Comparison of ENCODE assay signal across 22 mouse cellular contexts in genomic region chr12:85393526-85393925, GRCm38 (mm10). TPM values are rescaled to one million over a fixed set of nuclear protein-coding genes. Genes with fewer than 3 reads are reported as not detected.
A peak's percentile ranks its signal among the peaks of the same experiment; 100 is the strongest.
DNase-seq lines count a peak whose midpoint lies in the region; ATAC-seq and TF ChIP-seq lines count a peak whose summit lies in the region.
"Had no signal": no experiment of that assay in that cellular context is flagged by ENCODE, and none has a peak within 500 bp of the region (broad histone marks: within the 10 kb centered on the region; RNA-seq: fewer than 3 reads in every experiment).

No protein-coding gene starts in this region.

- peaks cover 60% of the 10 kb centered on the region for H3K4me1 ChIP-seq in heart, embryonic 13.5 days
- peaks cover 25% of the 10 kb centered on the region for H3K4me1 ChIP-seq in liver, postnatal 0 days (ENCODE audit: insufficient read depth)
- H3K4me1 ChIP-seq in liver, embryonic 11.5 days (replicated peaks; ENCODE audit: control insufficient read depth, insufficient read depth, low read length): peaks cover 15% of the 10 kb centered on the region
- H3K4me1 ChIP-seq in bone marrow macrophage, adult 2 months (ENCODE audit: control insufficient read depth, insufficient read depth, low read length): peaks cover 64% of the 10 kb centered on the region
- H3K4me1 ChIP-seq in small intestine, adult 2 months (ENCODE audit: control insufficient read depth, insufficient read depth, insufficient read length, low read length): peaks cover 34% of the 10 kb centered on the region; the same call in 1 of the 2 replicates
- H3K4me1 ChIP-seq in midbrain, embryonic 16.5 days (ENCODE audit: control insufficient read depth, insufficient read depth, low read length): no peaks in the 10 kb centered on the region
- H3K4me1 ChIP-seq: forebrain, embryonic 10.5 days; hindbrain, embryonic 12.5 days; limb, embryonic 12.5 days; neural tube, embryonic 13.5 days had no signal

- intact Hi-C loops in heart, postnatal 25 days (cut with DNase I): loop anchor here (5.0 kb wide), 1 partner anchor 39 kb away; no protein-coding TSS in a partner anchor

- WGBS in heart, embryonic 13.5 days: 30% methylated on average over 5 of the region's 5 CpGs
- WGBS in liver, postnatal 0 days (ENCODE audit: insufficient replicate concordance): 74% methylated on average over 5 of the region's 5 CpGs
- 74% methylated on average over 5 of the region's 5 CpGs for WGBS in liver, embryonic 11.5 days
- WGBS in small intestine, adult 2 months: 85% methylated on average over 5 of the region's 5 CpGs
- WGBS in midbrain, embryonic 16.5 days: 89% methylated on average over 5 of the region's 5 CpGs

- no peaks in the 10 kb centered on the region for H3K27me3 ChIP-seq in heart, embryonic 13.5 days (replicated peaks)
- no peaks in the 10 kb centered on the region for H3K27me3 ChIP-seq in liver, postnatal 0 days (ENCODE audit: insufficient read depth, low read length)
- H3K27me3 ChIP-seq in liver, embryonic 11.5 days (replicated peaks; ENCODE audit: control insufficient read depth, insufficient read depth, low read length): peaks cover 4% of the 10 kb centered on the region; the same call in 1 of the 2 replicates
- no peaks in the 10 kb centered on the region for H3K27me3 ChIP-seq in small intestine, adult 2 months (ENCODE audit: control insufficient read depth, insufficient read depth, low read length)
- no peaks in the 10 kb centered on the region for H3K27me3 ChIP-seq in midbrain, embryonic 16.5 days (ENCODE audit: control insufficient read depth, insufficient read depth, low read depth, low read length)
- H3K27me3 ChIP-seq: hindbrain, embryonic 12.5 days; limb, embryonic 12.5 days; neural tube, embryonic 13.5 days had no signal

- no peaks in the 10 kb centered on the region for H3K9me3 ChIP-seq in heart, embryonic 13.5 days
- H3K9me3 ChIP-seq in liver, postnatal 0 days (ENCODE audit: low read length): no peaks in the 10 kb centered on the region
- H3K9me3 ChIP-seq in liver, embryonic 11.5 days (ENCODE audit: control insufficient read depth, low read length): no peaks in the 10 kb centered on the region
- no peaks in the 10 kb centered on the region for H3K9me3 ChIP-seq in midbrain, embryonic 16.5 days (replicated peaks; ENCODE audit: control insufficient read depth, low read length, poor library complexity, severe bottlenecking)
- H3K9me3 ChIP-seq: forebrain, embryonic 10.5 days; hindbrain, embryonic 12.5 days; limb, embryonic 12.5 days; neural tube, embryonic 13.5 days had no signal

- H3K4me2 ChIP-seq in heart, embryonic 13.5 days: no peak overlapping the region
- H3K4me2 ChIP-seq in liver, postnatal 0 days (ENCODE audit: low read depth, low read length): peak overlapping the region; percentile 28; the same call in 1 of the 2 replicates
- H3K4me2 ChIP-seq in liver, embryonic 11.5 days: no peak overlapping the region
- H3K4me2 ChIP-seq in midbrain, embryonic 16.5 days (ENCODE audit: low read length): no peak overlapping the region
- H3K4me2 ChIP-seq: hindbrain, embryonic 12.5 days; limb, embryonic 12.5 days; neural tube, embryonic 13.5 days had no signal

- no peak for TF ChIP-seq EP300 in liver, postnatal 0 days (IDR thresholded peaks at IDR 0.05; ENCODE audit: low read depth)

- no peaks in the 10 kb centered on the region for H3K36me3 ChIP-seq in heart, embryonic 13.5 days
- no peaks in the 10 kb centered on the region for H3K36me3 ChIP-seq in liver, postnatal 0 days (replicated peaks; ENCODE audit: insufficient read depth, low read length)
- no peaks in the 10 kb centered on the region for H3K36me3 ChIP-seq in liver, embryonic 11.5 days (ENCODE audit: control insufficient read depth, insufficient read depth, low read length)
- H3K36me3 ChIP-seq in small intestine, adult 2 months (ENCODE audit: control insufficient read depth, insufficient read depth, low read length): no peaks in the 10 kb centered on the region
- H3K36me3 ChIP-seq in midbrain, embryonic 16.5 days (ENCODE audit: control insufficient read depth, insufficient read depth, low read length): no peaks in the 10 kb centered on the region
- H3K36me3 ChIP-seq: forebrain, embryonic 10.5 days; hindbrain, embryonic 12.5 days; limb, embryonic 12.5 days; neural tube, embryonic 13.5 days had no signal

- TF ChIP-seq CTCF in liver, postnatal 0 days (IDR thresholded peaks at IDR 0.05; ENCODE audit: low read depth): no peak
- TF ChIP-seq CTCF in bone marrow macrophage, adult 2 months (IDR thresholded peaks at IDR 0.05; ENCODE audit: low read depth, low read length): no peak
- no peak for TF ChIP-seq CTCF in small intestine, adult 2 months (IDR thresholded peaks at IDR 0.05; ENCODE audit: extremely low read depth, insufficient read length, insufficient replicate concordance, low read depth, low read length)

- H3K9ac ChIP-seq in heart, embryonic 13.5 days: no peak overlapping the region
- H3K9ac ChIP-seq in liver, postnatal 0 days (replicated peaks): no peak overlapping the region
- H3K9ac ChIP-seq in liver, embryonic 11.5 days (ENCODE audit: low read depth, low read length): no peak overlapping the region
- no peak overlapping the region for H3K9ac ChIP-seq in midbrain, embryonic 16.5 days (ENCODE audit: low read depth, low read length)
- H3K9ac ChIP-seq: hindbrain, embryonic 12.5 days; limb, embryonic 12.5 days; liver, embryonic 14.5 days; neural tube, embryonic 13.5 days had no signal

- no peak for TF ChIP-seq POLR2A in bone marrow macrophage, adult 2 months (IDR thresholded peaks at IDR 0.05; ENCODE audit: borderline replicate concordance, low read depth, low read length)
- no peak for TF ChIP-seq POLR2A in small intestine, adult 2 months (IDR thresholded peaks at IDR 0.05; ENCODE audit: low read depth, low read length)

- peak overlapping the region; percentile 36; the same call in 1 of the 2 replicates for H3K27ac ChIP-seq in heart, embryonic 13.5 days (replicated peaks)
- peak overlapping the region; percentile 66 for H3K27ac ChIP-seq in liver, postnatal 0 days (ENCODE audit: low read depth)
- H3K27ac ChIP-seq in liver, embryonic 11.5 days (ENCODE audit: low read depth, low read length): no peak overlapping the region
- H3K27ac ChIP-seq in bone marrow macrophage, adult 2 months (ENCODE audit: insufficient read depth, low read depth, low read length): peak overlapping the region; percentile 89
- H3K27ac ChIP-seq in small intestine, adult 2 months (ENCODE audit: insufficient read depth, low read depth, low read length): 0 out of 2 replicates have a peak overlapping the region, but pooled peaks have one; percentile 9
- no peak overlapping the region for H3K27ac ChIP-seq in midbrain, embryonic 16.5 days (ENCODE audit: low read length)
- H3K27ac ChIP-seq: forebrain, embryonic 10.5 days; hindbrain, embryonic 12.5 days; limb, embryonic 12.5 days; liver, embryonic 14.5 days; neural tube, embryonic 13.5 days had no signal

- ATAC-seq in heart, embryonic 13.5 days (ENCODE audit: extremely low read depth, insufficient number of reproducible peaks, low FRiP score, low TSS enrichment): 0 out of 2 replicates have a peak, but pooled peaks have one; percentile 46
- ATAC-seq in liver, postnatal 0 days: no peak
- ATAC-seq in liver, embryonic 11.5 days (replicated peaks; ENCODE audit: low FRiP score): no peak
- ATAC-seq in midbrain, embryonic 16.5 days: no peak
- ATAC-seq: forebrain, embryonic 16.5 days; intestine, postnatal 0 days had no signal

- H3K4me3 ChIP-seq in heart, embryonic 13.5 days: no peak overlapping the region
- no peak overlapping the region for H3K4me3 ChIP-seq in liver, postnatal 0 days (ENCODE audit: low read depth, low read length)
- H3K4me3 ChIP-seq in liver, embryonic 11.5 days (ENCODE audit: low read depth, low read length): no peak overlapping the region
- no peak overlapping the region for H3K4me3 ChIP-seq in bone marrow macrophage, adult 2 months (ENCODE audit: insufficient read depth, low read length)
- H3K4me3 ChIP-seq in small intestine, adult 2 months (ENCODE audit: low read depth, low read length): no peak overlapping the region
- no peak overlapping the region for H3K4me3 ChIP-seq in midbrain, embryonic 16.5 days (ENCODE audit: low read depth, low read length)
- H3K4me3 ChIP-seq: forebrain, embryonic 10.5 days; hindbrain, embryonic 12.5 days; limb, embryonic 12.5 days; myocyte; neural tube, embryonic 13.5 days had no signal

- no peak for DNase-seq in heart, postnatal 25 days (ENCODE audit: low spot score)
- no peak for DNase-seq in liver, postnatal 0 days
- DNase-seq in liver, embryonic 11.5 days (ENCODE audit: low spot score): no peak
- DNase-seq: adrenal gland, adult 8-10 months; cerebellum, adult 9-11 months; gastrocnemius, postnatal 25 days; kidney, postnatal 25 days; midbrain, embryonic 14.5 days; retina, postnatal 1 day; right cerebral cortex, postnatal 25 days had no signal

RNA-seq across cellular contexts. Expression of gene Tmed10, which starts 18.9 kb away (rescaled TPM):
- 279 and 292 TPM in 2 replicates for polyA plus RNA-seq in heart, embryonic 13.5 days (2015; fragmentation: Nextera tagmentation; extraction: Ambion mirVana)
- total RNA-seq in heart, postnatal 25 days (2021): 100 to 1,000 TPM; 155 to 163 TPM
- 165 and 170 TPM in 2 replicates for polyA plus RNA-seq in liver, postnatal 0 days (2015; fragmentation: Nextera tagmentation; extraction: Ambion mirVana)
- polyA plus RNA-seq in liver, embryonic 11.5 days (2014; fragmentation: Nextera tagmentation; extraction: Ambion mirVana): 271 and 278 TPM in 2 replicates
- polyA plus RNA-seq in bone marrow macrophage, adult 2 months (2012; ENCODE audit: insufficient read depth, insufficient read length, missing spikeins): 291 and 303 TPM in 2 replicates
- 140 and 226 TPM in 2 replicates for polyA plus RNA-seq in small intestine, adult 2 months (2012; rRNA removed)
- 178 and 184 TPM in 2 replicates for polyA plus RNA-seq in midbrain, embryonic 16.5 days (2015; fragmentation: Nextera tagmentation; extraction: Ambion mirVana)

RNA-seq across cellular contexts. Expression of gene Nek9, which starts 54.4 kb away (rescaled TPM):
- 18.5 and 19.2 TPM in 2 replicates for polyA plus RNA-seq in heart, embryonic 13.5 days (2015; fragmentation: Nextera tagmentation; extraction: Ambion mirVana)
- total RNA-seq in heart, postnatal 25 days (2021): 10 to 100 TPM; 90.6 to 93.4 TPM
- polyA plus RNA-seq in liver, postnatal 0 days (2015; fragmentation: Nextera tagmentation; extraction: Ambion mirVana): 4.1 and 4.5 TPM in 2 replicates
- 7.2 and 9.4 TPM in 2 replicates for polyA plus RNA-seq in liver, embryonic 11.5 days (2014; fragmentation: Nextera tagmentation; extraction: Ambion mirVana)
- polyA plus RNA-seq in bone marrow macrophage, adult 2 months (2012; ENCODE audit: insufficient read depth, insufficient read length, missing spikeins): 46.6 and 52.4 TPM in 2 replicates
- polyA plus RNA-seq in small intestine, adult 2 months (2012; rRNA removed): 7.4 and 11.1 TPM in 2 replicates
- 9.1 and 10.2 TPM in 2 replicates for polyA plus RNA-seq in midbrain, embryonic 16.5 days (2015; fragmentation: Nextera tagmentation; extraction: Ambion mirVana)

Comparison
In these comparisons a context has a peak if more than half of its experiments do, and no peak if none do; other contexts are left out.
1. H3K27ac ChIP-seq: peak in heart, embryonic 13.5 days (single experiment), liver, postnatal 0 days (single experiment), bone marrow macrophage, adult 2 months (single experiment) and small intestine, adult 2 months (single experiment); none in liver, embryonic 11.5 days (single experiment) and midbrain, embryonic 16.5 days (single experiment).